Mouse (Mus musculus) midbrain, postnatal 0 days (tissue): Measurements from ENCODE around the gene Negr1. TPM values are rescaled to one million over a fixed set of nuclear protein-coding genes. Genes with fewer than 3 reads are reported as not detected.

Source experiments
- ATAC-seq: fragments of 200-750 bp; cut with Nextera tagmentation; 2 replicates; pipeline ENCODE4 v1.8.0; 2017; ENCODE audit warnings: moderate number of reproducible peaks, mild to moderate bottlenecking, moderate TSS enrichment, moderate library complexity; ENCODE audit not compliant: low FRiP score
- DNase-seq: peaks from one replicate; pipeline ENCODE4 v3.0.0-alpha.2; 2015; ENCODE audit warnings: low spot score
- H3K27ac ChIP-seq: fragments of 300-500 bp; sonication (generic); 2 replicates; pipeline ENCODE4 v1.5.1; 2014; ENCODE audit warnings: low read depth, mild to moderate bottlenecking, low read length, mixed read lengths
- H3K27me3 ChIP-seq: fragments of 300-500 bp; sonication (generic); 2 replicates; pipeline ENCODE4 v1.6.1; 2014; ENCODE audit warnings: low read length, control low read depth, mixed read lengths; ENCODE audit not compliant: insufficient read depth
- H3K36me3 ChIP-seq: fragments of 300-500 bp; sonication (generic); 2 replicates; pipeline ENCODE4 v1.6.1; 2014; ENCODE audit warnings: low read length, control low read depth, mixed read lengths; ENCODE audit not compliant: insufficient read depth
- H3K4me1 ChIP-seq: fragments of 300-500 bp; sonication (generic); 2 replicates; pipeline ENCODE4 v1.6.1; 2014; ENCODE audit warnings: mild to moderate bottlenecking, control low read depth, antibody characterized with exemption, low read length, mixed read lengths; ENCODE audit not compliant: insufficient read depth
- H3K4me2 ChIP-seq: fragments of 300-500 bp; sonication (generic); 2 replicates; pipeline ENCODE4 v1.6.1; 2014; ENCODE audit warnings: low read depth, mild to moderate bottlenecking, low read length, mixed read lengths; ENCODE audit not compliant: poor library complexity, severe bottlenecking
- H3K4me3 ChIP-seq: fragments of 300-500 bp; sonication (generic); 2 replicates; pipeline ENCODE4 v1.5.1; 2014; ENCODE audit warnings: low read depth, mild to moderate bottlenecking, low read length, moderate library complexity
- H3K9ac ChIP-seq: fragments of 300-500 bp; sonication (generic); replicated peaks from 2 replicates; pipeline ENCODE4 v1.6.1; 2014; ENCODE audit warnings: mild to moderate bottlenecking, low read length, moderate library complexity, mixed read lengths; ENCODE audit not compliant: poor library complexity, severe bottlenecking
- H3K9me3 ChIP-seq: fragments of 300-500 bp; sonication (generic); 2 replicates; pipeline ENCODE4 v1.6.1; 2016; ENCODE audit warnings: low read length, control low read depth
- CTCF ChIP-seq: IDR thresholded peaks from 2 replicates; pipeline ENCODE4 v1.5.1; 2016; ENCODE audit warnings: antibody characterized with exemption, mild to moderate bottlenecking
- WGBS: fragments of 180-500 bp; shearing (Covaris S2); extraction: QIAGEN DNeasy Blood & Tissue Kit; methylation state at CpG from one replicate; pipeline ENCODE4 v1.1.7; 2014; 5-methylcytosine and 5-hydroxymethylcytosine counted together
- polyA plus RNA-seq: library from polyadenylated mRNA; unstranded; fragments of >200 nt; fragmentation: Nextera tagmentation; extraction: Ambion mirVana; gene quantifications from 2 replicates; pipeline ENCODE4 v1.2.1, GENCODE M21; 2015
- total RNA-seq: library from RNA; depleted of rRNA; stranded (reverse); fragments of >200 nt; gene quantifications from 2 replicates; pipeline ENCODE4 v1.2.3, GENCODE M21; 2014

Negr1 gene
- total and polyA plus RNA-seq, 2 experiments from 2014 or later: 80.2 to 180 TPM

GRCm38 (mm10) chr3:157297216-157297615 lies 735.6 kb downstream of the Negr1 start:
- no peak overlapping the region for H3K4me2 ChIP-seq
- DNase-seq: no peak
- no peak overlapping the region for H3K27ac ChIP-seq
- no peak for ATAC-seq
- no peaks in the 10 kb centered on the region for H3K27me3 ChIP-seq
- no peaks in the 10 kb centered on the region for H3K9me3 ChIP-seq
- no peak for TF ChIP-seq CTCF
- no peaks in the 10 kb centered on the region for H3K36me3 ChIP-seq
- H3K4me1 ChIP-seq: no peaks in the 10 kb centered on the region
- 44% methylated on average over 4 of the region's 4 CpGs for WGBS
- no peak overlapping the region for H3K9ac ChIP-seq
- H3K4me3 ChIP-seq: no peak overlapping the region

DNA sequence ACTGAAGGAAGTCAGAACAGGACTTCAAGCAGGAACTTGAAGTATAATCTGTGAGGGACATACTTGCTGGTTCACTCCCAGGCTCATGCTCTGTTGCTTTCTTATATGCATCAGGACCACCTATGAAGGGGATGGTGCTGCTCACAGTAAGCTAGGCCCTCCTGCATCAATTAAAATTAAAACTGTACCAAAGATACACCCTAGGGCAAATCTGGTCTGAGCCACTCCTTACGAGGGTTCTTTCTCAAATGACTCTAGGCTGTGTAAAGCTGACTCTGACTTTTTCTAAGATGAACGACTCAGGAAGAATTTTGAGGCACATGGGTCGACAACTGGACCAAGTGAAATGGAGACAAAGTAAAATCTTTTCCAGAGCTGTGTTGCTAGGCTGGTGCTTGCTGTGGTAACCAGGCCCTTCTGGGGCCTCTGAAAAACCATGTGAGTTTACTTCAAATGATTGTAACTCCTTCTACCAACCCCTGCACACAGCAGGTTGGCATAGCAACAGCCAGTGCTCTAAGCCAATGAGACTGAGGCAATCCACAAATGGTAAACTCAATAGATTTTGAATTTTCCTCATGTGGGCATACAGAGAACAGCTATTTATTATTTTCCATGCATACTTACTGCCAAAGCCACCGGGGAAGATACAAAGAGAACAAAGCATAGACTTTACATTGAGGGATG lies 742.0 kb downstream of the Negr1 start:
- Histone ChIP-seq H3K4me2 (no peak overlapping the region), H3K9me3 (no peaks in the 10 kb centered on the region), H3K9ac (no peak overlapping the region), H3K27ac (no peak overlapping the region), H3K4me3 (no peak overlapping the region), H3K27me3 (no peaks in the 10 kb centered on the region), H3K4me1 (no peaks in the 10 kb centered on the region; the same call in 1 of the 2 replicates), H3K36me3 (no peaks in the 10 kb centered on the region)
- no peak for TF ChIP-seq CTCF
- DNase-seq: peak; percentile 42
- peak; percentile 54 for ATAC-seq
- 67% methylated on average over 4 of the region's 4 CpGs for WGBS

DNA sequence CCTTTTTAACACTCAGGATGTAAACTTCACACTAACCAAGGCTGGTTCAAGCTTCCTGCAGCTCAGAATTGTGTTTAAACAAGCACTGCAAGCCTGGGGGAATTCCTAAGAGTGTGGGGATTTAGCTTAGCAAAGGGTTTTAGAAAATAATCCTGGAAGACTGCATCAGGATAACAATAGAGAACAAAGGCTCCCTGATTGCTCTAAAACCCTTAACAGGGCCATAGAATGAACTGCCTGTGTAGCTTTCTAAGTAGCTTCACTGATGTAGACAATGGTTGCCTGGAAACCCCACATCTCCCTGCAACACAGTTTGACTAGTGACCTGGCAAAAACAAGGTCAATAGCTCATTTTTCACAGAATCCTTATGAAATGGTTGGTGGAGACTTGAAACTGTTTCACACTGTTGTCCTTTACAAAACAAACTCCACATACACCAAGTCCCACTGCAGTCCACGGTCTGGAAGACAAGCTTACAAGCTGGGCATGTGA lies 759.5 kb downstream of the Negr1 start:
- H3K4me2 ChIP-seq: no peak overlapping the region
- TF ChIP-seq CTCF: no peak
- peaks cover 4% of the 10 kb centered on the region; the same call in 1 of the 2 replicates for H3K4me1 ChIP-seq
- peak overlapping the region; percentile 34; the same call in 1 of the 2 replicates for H3K27ac ChIP-seq
- ATAC-seq: 0 out of 2 replicates have a peak, but pooled peaks have one; percentile 10
- DNase-seq: peak; percentile 44
- H3K9me3 ChIP-seq: no peaks in the 10 kb centered on the region
- 6% methylated on average over 1 of the region's 1 CpGs for WGBS
- H3K36me3 ChIP-seq: no peaks in the 10 kb centered on the region
- H3K9ac ChIP-seq: no peak overlapping the region
- H3K27me3 ChIP-seq: no peaks in the 10 kb centered on the region
- no peak overlapping the region for H3K4me3 ChIP-seq

GRCm38 (mm10) chr3:157321834-157322233 lies 760.2 kb downstream of the Negr1 start:
- H3K36me3 ChIP-seq: no peaks in the 10 kb centered on the region
- no peak for TF ChIP-seq CTCF
- no peaks in the 10 kb centered on the region for H3K27me3 ChIP-seq
- 24% methylated on average over 1 of the region's 1 CpGs for WGBS
- H3K9ac ChIP-seq: no peak overlapping the region
- H3K4me1 ChIP-seq: peaks cover 4% of the 10 kb centered on the region; the same call in 1 of the 2 replicates
- no peak overlapping the region for H3K27ac ChIP-seq
- no peaks in the 10 kb centered on the region for H3K9me3 ChIP-seq
- DNase-seq: no peak
- no peak for ATAC-seq
- no peak overlapping the region for H3K4me3 ChIP-seq
- H3K4me2 ChIP-seq: no peak overlapping the region

DNA sequence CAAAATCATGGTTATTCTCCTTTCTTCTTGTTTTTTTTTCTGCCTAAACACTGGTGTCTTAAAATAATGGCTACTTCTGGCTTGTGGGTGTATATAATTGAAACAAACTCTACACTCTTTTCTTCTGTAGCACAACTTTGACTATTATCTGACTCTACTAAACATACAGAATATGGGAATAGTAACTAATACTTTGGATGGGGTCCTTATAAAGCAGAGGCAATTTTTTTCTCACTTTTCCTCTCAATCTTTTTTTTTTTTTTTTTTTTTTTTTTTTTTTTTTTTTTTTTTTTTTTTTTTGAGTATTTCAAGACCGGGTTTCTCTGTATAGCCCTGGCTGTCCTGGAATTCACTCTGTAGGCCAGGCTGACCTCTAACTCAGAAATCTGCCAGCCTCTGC lies 772.6 kb downstream of the Negr1 start:
- Histone ChIP-seq H3K27ac (no peak overlapping the region), H3K4me3 (no peak overlapping the region), H3K9ac (no peak overlapping the region), H3K36me3 (no peaks in the 10 kb centered on the region), H3K4me1 (no peaks in the 10 kb centered on the region), H3K9me3 (no peaks in the 10 kb centered on the region), H3K4me2 (no peak overlapping the region), H3K27me3 (no peaks in the 10 kb centered on the region)
- no peak for TF ChIP-seq CTCF
- ATAC-seq (no peak), DNase-seq (no peak)
- 78% methylated on average over 1 of the region's 1 CpGs for WGBS

DNA sequence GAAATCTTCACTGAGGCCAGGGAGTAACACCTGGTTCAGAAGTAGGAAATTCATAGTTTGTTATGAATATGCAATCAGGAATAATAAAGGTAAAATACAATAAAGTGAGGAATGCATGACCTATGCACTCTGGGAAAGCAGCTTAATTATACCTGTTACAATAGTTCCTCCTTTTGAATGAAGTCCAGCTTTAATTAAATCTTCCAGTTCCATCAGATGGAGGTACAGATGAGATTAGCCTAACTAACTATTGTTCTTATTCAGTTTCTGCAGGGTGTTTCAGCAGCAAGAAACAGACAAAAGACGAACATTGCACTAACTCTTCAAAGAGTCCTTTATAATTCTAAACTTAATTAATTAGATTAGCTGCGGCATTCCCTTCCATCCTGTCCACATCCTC lies 787.9 kb downstream of the Negr1 start:
- ATAC-seq: no peak
- Histone ChIP-seq H3K4me2 (no peak overlapping the region), H3K4me1 (no peaks in the 10 kb centered on the region), H3K9ac (no peak overlapping the region), H3K27ac (no peak overlapping the region), H3K9me3 (no peaks in the 10 kb centered on the region), H3K27me3 (no peaks in the 10 kb centered on the region), H3K4me3 (no peak overlapping the region), H3K36me3 (no peaks in the 10 kb centered on the region)
- no peak for TF ChIP-seq CTCF
- 24% methylated on average over 2 of the region's 2 CpGs for WGBS
- DNase-seq: no peak
